Mouse (Mus musculus): ENCODE data around the gene Taz.

Taz gene

DNA sequence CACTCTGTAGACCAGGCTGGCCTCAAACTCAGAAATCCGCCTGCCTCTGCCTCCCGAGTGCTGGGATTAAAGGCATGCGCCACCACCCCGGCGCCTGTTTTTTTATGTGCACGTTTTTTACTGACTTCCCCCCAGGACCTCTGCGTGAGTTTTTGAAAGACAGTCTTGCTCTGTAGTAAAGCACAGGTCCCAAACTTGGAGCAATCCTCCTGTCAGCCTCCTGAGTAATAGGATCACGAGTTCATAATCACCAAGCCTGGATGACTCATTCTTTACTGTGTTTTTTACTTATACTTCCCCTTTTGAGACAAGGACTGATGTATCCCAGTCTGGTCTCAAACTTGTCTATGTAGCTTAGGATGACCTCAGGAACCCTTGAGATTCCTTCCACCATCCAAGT is 3.8 kb upstream of the Taz start:
- no peak for DNase-seq (ENCODE audit: inconsistent age in 2 of 2, low spot score in 1 of 2)

DNA sequence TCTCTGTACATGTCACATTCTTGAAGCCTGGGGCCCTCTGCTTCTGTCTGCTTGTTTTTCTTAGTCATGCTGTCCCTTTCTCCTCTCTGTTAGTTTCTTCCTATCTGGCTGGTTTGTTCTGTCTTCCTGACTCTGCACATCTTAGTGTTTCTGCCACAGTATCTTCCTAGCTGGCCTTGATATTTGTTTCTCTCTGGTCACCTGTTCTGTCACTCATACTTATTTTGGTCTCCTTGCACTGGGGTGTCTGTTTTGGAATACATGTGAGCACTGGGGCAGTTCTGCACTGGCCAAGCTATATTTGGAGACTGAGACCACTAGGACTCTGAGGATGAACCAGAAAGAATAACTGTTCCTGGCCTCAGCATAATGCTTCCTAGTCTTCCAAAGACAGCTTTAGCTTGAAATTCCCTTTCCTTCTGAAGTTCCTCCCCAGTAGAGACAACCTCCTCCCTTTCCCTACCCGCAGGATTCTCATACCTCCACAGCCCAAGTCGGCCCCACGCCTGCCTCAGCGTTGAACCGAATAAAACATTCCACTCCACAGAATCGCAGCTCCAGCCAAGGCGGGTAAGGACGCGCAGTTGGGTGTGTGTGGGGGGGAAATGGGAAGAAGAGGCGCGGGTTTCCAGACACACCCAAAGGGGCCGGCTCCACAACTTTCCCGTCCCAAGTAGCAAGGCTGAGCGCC is 526 bp upstream of the Taz start:
- no peak for DNase-seq (ENCODE audit: inconsistent age in 2 of 2, low spot score in 1 of 2)

DNA sequence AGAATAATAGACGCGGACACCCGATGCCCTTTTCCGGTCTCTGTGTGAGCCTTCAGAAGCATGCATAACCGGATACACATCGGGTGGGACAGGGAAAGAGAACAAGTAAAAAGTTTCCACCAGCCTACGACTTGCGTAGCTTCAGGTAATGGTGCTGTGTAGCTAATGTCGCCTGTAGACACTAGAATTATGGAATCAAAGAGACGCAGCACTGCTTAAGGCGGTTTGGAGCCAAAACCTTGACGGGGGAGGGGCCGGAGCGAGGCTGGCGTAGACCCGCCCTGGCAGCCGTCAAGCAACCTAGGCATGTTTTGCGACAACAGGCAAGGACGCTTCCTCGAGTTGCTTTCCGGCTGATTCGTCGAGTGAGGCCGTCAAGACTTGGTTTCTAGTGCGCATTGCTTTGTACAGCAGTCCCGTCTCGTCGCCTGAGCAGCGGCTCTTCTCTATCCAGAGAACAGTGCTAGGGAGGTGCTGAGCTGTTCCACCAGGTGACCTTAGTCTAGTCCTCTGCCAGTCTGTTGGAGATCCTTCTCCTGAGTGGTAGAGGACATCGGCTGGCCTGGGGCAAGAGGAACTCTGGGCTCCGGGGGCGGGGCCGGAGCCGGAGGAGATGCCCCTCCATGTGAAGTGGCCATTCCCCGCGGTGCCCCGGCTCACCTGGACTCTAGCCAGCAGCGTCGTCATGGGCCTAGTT is 831 bp downstream of the Taz start:
- peak; percentile 89 to 95 for DNase-seq (ENCODE audit: inconsistent age in 2 of 2, low spot score in 1 of 2)

DNA sequence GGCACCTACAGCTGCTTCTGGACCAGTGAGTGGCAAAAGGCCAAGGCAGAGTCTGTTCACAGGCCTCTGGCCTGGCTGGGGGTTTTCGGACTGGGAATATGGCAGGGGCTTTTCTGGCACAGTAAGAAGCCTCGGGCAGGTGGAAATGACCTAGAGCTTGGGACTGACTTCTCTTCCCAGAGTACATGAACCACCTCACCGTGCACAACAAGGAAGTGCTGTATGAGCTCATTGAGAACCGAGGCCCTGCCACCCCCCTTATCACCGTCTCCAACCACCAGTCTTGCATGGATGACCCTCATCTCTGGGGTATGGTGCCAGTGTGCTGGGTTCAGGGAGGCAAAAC is 1.4 kb downstream of the Taz start:
- no peak for DNase-seq (ENCODE audit: inconsistent age in 2 of 2, low spot score in 1 of 2)

DNA sequence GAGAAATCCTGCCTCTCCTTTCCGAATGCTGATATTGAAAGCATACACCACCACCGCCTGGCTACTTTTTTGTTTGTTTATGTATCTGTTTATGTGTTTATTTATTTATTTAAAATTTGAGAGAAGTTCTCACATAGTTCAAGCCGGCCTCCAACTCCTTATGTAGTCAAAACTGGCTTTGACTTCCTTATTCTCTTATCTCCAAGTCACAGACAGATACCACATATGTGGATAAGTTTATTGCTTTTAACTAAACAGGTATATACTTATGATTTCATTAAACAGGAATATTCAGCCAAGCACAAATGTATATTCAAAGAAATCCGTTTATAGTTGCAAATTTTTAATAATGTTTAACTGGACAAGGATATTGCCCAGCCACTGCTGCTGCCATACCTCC is 11.7 kb downstream of the Taz start:
- no peak for DNase-seq (ENCODE audit: inconsistent age in 2 of 2, low spot score in 1 of 2)

DNA sequence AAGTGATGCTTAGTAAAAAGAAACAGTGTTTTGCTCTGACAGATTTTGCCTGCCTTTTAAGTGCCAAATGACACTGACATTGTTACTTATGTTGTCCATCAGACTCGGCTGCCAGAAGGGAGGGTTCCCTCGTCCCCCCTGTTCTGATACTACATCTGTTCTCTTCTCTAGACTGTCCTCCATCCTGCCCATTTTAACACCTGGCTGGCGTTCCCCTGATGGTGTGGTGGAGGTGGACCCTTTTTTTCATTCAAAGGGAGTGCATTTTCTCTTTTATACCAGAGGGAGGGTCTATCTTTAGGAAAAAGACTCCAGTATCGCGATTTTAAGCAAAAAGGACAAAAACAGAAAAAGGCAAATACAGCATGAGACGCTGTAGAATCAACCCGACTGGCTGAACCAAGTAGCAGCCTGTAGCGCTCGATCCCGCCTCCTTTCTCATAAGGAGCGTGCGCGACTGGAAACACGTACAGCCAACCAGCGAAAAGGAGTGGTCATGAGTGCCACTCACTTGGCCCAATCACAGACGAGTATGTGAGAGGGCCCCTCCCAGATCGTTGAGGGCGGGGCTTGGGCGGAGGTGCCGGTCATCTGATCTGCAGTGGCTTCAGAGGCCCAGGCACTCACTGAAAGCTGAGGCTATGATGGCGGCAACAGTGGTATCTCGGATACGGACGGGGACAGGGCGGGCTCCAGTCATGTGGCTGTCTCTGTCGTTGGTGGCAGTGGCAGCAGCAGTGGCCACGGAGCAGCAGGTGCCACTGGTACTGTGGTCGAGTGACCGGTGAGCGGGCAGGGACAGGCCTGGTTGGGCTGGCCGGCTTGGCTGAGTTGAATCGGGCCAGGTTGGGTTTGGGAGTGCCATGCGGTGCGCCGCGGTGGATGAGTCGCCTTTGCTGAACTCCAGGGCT is 15.1 kb downstream of the Taz start, which contains the start of gene Atp6ap1:
Atp6ap1 (plus strand) TSS at position 560 of the 911 bp plus-strand sequence.
- peak; percentile 94 to 97 for DNase-seq (ENCODE audit: inconsistent age in 2 of 2, low spot score in 1 of 2)

DNA sequence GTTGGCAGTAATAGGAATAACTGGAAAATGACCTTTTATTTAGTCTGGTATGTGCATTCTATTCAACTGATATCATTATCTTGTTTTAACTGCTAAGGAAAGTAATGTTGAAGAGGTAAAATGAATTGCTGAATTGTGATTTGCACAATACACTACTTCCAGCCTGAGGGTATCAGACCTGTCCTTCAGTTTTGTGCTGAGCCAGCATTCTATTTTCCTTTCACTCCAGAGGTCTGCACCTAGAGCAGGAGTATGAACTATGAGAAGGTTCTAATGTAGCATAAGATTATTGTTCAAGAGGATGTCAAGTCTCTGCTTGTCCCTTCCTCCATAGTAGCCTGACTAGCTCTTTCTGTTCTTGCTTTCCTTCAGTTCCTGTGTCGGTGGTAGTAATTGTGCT is 16.6 kb downstream of the Taz start:
- no peak for DNase-seq (ENCODE audit: inconsistent age in 2 of 2, low spot score in 1 of 2)

DNA sequence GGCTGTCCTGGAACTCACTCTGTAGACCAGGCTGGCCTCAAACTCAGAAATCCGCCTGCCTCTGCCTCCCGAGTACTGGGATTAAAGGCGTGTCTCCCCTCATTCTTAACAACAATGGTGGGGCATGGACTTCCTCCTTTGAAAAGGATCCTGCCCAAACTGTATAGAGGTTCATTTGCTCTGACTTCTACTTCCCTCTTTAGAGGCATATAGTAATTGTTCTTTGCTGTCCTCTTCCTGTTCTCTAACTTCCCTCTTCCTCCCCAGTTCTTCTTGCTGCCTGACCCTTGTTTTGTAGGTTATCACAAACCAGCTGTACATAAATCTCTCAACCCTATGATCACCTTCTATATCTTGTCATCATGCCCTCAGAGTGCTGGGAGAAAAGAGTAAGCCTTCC is 18.0 kb downstream of the Taz start:
- DNase-seq (ENCODE audit: inconsistent age in 2 of 2, low spot score in 1 of 2): no peak

DNA sequence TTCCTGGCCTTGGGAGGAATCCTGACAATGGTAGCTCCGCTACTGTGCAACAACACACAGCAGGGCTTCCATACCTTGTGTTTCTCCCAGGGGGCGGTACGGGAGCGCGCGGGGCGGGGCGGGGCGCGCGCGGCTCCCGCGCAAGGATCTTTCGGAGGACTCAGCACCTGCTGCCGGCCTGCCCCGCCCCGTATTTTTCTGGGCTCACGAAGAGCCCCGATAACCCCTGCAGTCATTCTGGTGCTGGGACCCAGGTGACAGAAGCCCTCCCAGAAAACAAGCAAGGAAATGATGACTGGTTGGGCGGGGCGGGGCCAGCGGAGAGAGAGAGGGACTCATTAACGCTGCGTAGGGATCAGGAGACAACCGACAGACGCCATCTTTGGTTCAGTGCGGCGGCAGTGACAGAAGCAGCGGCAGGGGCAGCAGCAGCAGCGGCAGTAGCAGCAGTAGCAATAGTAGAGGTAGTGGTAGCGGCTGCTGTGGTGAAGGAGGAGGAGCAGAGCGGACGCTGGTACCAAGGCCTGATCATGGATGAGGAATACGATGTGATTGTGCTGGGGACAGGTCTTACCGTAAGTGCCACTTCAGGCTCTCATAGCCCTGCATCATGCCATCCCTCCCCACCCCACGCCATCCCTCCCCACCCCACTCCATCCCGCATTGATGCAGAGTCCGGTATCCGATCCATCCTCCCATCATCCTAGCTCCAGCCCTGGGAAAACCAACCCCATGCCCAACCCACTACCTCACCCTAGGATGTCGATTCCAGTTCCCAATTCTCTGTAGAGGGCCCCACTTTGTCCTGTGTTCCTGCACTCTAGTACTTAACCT is 23.4 kb downstream of the Taz start, which contains the start of gene Gdi1:
Gdi1 (plus strand) TSS at position 132 of the 834 bp plus-strand sequence.
- peak; percentile 77 to 93 for DNase-seq (ENCODE audit: inconsistent age in 2 of 2, low spot score in 1 of 2)

DNA sequence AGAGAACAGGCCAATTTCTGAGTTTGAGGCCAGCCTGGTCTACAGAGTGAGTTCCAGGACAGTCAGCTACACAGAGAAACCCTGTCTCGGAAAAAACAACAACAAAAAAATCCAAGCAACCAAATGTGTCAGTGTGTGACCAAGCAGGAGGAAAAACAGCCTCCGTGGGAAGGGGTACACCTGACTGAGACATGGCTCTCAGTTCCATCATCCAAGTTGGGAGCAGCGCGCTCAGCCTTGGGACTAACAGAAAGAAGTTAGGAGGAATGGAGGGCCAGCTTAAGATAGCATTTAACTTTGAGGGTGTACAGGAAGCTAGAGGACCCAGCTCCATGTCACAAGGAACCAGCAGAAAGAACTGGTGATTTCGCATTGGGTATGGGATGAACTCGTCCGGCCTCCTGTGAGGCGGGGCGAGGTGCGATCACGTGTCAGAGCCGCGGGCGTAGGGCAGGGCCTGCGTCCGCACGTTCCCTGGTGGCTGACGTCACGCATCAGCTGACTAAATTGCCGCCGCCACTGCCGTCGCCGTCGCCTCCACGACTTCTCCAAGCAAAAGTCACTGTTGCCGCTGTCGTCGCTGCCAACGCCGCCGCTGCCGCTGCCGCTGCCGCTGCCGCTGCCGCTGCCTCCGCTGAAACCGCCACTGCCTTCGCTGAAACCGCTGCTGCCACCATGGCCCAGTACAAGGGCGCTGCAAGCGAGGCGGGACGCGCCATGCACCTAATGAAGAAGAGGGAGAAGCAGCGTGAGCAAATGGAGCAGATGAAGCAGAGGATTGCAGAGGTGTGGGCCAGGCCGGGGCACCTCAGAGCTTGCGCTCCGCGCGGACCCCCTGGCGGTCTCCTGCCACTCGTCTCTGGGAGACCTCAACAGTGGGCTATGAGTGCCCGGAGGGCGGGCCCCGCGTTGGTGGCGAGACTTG is 31.1 kb downstream of the Taz start, which contains the start of gene Fam50a:
Fam50a (plus strand) TSS at position 494 of the 925 bp plus-strand sequence.
- DNase-seq (ENCODE audit: inconsistent age in 2 of 2, low spot score in 1 of 2): peak; percentile 92 to 93

DNA sequence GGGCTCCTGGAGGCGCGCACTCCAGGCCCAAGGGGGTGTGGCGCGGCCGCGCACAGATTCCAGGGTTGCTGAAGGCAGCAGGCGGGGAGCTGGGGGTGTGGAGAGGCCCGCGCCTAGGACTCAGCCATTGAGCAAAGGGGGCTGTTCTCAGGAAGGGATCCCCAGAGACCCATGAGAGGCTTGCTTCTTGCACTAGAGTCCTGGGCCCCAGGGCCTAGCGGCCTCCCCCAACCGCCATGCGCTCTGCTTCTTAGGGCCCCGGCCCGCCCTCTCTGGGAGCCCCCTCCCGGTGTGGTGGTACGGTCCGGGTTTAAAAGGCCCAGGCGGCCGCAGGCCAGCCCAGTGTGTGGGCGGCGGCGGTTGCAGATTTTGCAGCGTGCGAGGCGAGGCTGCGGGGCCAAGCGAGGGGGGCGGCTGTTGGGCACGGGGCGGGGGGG is 47.0 kb downstream of the Taz start, which contains the start of gene Plxna3:
Plxna3 (plus strand) TSS at position 342 of the 437 bp plus-strand sequence.
- peak; percentile 79 to 92 for DNase-seq (ENCODE audit: inconsistent age in 2 of 2, low spot score in 1 of 2)

DNA sequence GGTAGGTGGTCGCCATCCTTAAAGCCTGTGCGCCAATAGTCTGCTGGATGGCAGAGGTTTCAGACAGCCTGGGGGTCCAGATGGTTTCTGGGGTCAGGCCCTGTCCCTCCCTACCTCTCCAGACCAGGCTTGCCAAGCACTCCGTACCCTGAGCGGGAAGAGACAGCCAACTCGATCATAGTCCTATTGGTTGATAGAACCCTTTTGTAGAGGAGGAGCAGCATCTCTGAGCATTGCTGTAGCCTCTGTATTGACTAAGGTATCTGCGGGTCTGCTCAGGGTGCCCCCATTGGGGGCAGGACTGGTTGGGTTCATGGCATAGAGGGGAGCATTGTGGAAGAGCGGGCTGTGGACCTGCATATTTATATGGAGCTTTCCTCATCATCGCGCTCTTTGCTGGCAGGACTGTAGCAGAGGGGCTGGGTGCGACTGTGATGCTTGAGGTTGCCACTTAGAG is 47.5 kb downstream of the Taz start:
- peak in 1 of 2 experiments; percentile 44 for DNase-seq (ENCODE audit: inconsistent age in 2 of 2, low spot score in 1 of 2)

DNA sequence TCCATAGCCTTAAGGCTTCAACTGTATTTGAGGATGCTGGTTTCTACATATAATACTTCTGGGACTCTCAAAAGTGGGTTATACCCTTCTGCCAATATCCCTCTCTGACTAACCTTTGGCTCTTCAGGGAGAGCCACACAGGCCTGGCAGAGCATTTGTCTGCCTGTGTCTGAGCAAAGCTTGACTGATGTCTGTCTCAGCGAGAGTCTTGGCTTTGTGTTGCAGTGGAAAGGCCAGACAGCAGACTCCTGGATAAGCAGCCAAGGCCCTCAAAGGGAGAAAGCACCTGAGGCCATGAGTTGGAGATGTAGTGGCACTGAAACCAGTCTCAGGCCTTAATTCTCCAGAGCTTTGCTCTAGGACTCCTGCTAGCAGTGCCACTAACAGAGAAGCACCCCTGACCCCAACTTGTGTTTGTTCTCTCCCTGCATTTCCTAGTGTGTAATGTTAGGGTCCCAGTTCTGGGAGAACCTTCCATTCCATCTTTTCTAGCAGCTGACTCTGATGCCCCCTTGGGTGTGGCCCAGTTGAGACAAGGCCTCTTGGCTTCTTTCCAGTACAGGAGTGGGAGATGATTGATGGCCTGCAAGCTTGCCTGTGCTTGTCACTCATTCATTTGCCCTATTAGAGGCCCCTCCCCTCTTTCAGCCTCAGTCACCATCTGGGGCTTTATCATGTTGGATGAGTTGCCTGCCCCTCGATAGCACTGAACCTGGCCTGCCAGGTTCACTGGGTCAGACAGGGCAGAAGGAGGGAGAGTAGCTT is 48.6 kb downstream of the Taz start:
- DNase-seq (ENCODE audit: inconsistent age in 2 of 2, low spot score in 1 of 2): no peak
